ENCODE assay signal across 25 mouse cellular contexts in genomic region chr19:31040948-31041847, GRCm38 (mm10). TPM values are rescaled to one million over a fixed set of nuclear protein-coding genes. Genes with fewer than 3 reads are reported as not detected.
A peak's percentile ranks its signal among the peaks of the same experiment; 100 is the strongest.
DNase-seq lines count a peak whose midpoint lies in the region; ATAC-seq and TF ChIP-seq lines count a peak whose summit lies in the region.
"Had no signal": no experiment of that assay in that cellular context is flagged by ENCODE, and none has a peak within 500 bp of the region (broad histone marks: within the 10 kb centered on the region; RNA-seq: fewer than 3 reads in every experiment).

No protein-coding gene starts in this region.

- no peaks in the 10 kb centered on the region for H3K9me3 ChIP-seq in midbrain, embryonic 12.5 days
- no peaks in the 10 kb centered on the region for H3K9me3 ChIP-seq in midbrain, embryonic 14.5 days (ENCODE audit: control insufficient read depth, low read length)
- H3K9me3 ChIP-seq in midbrain, embryonic 15.5 days: no peaks in the 10 kb centered on the region
- no peaks in the 10 kb centered on the region for H3K9me3 ChIP-seq in midbrain, postnatal 0 days (ENCODE audit: low read length)
- no peaks in the 10 kb centered on the region for H3K9me3 ChIP-seq in neural tube, embryonic 15.5 days (replicated peaks)
- H3K9me3 ChIP-seq in forebrain, embryonic 14.5 days (replicated peaks; ENCODE audit: control insufficient read depth, low read length): no peaks in the 10 kb centered on the region
- H3K9me3 ChIP-seq: embryonic facial prominence, embryonic 13.5 days; embryonic facial prominence, embryonic 15.5 days; forebrain, embryonic 10.5 days; forebrain, embryonic 12.5 days; forebrain, embryonic 15.5 days had no signal

- peak; percentile 76 for ATAC-seq in midbrain, embryonic 12.5 days (ENCODE audit: low FRiP score, low read depth)
- ATAC-seq in midbrain, embryonic 14.5 days (ENCODE audit: low FRiP score, low TSS enrichment): no peak
- peak; percentile 75 for ATAC-seq in midbrain, embryonic 15.5 days (replicated peaks)
- ATAC-seq in midbrain, postnatal 0 days (ENCODE audit: low FRiP score): no peak
- peak; percentile 55; the same call in 1 of the 2 replicates for ATAC-seq in neural tube, embryonic 15.5 days (ENCODE audit: low FRiP score)
- ATAC-seq in forebrain, embryonic 14.5 days: no peak
- ATAC-seq: forebrain, embryonic 15.5 days had no signal

- no peak overlapping the region for H3K4me3 ChIP-seq in midbrain, embryonic 12.5 days
- H3K4me3 ChIP-seq in midbrain, embryonic 14.5 days (replicated peaks; ENCODE audit: low read depth, low read length): no peak overlapping the region
- H3K4me3 ChIP-seq in midbrain, embryonic 15.5 days: no peak overlapping the region
- no peak overlapping the region for H3K4me3 ChIP-seq in midbrain, postnatal 0 days (ENCODE audit: low read depth, low read length)
- H3K4me3 ChIP-seq in neural tube, embryonic 15.5 days (replicated peaks): no peak overlapping the region
- no peak overlapping the region for H3K4me3 ChIP-seq in forebrain, embryonic 14.5 days (ENCODE audit: low read depth, low read length)
- H3K4me3 ChIP-seq: embryonic facial prominence, embryonic 13.5 days; embryonic facial prominence, embryonic 15.5 days; erythroblast, embryonic 14.5 days; forebrain, embryonic 10.5 days; forebrain, embryonic 12.5 days; forebrain, embryonic 15.5 days had no signal

- peak overlapping the region; percentile 24; the same call in 1 of the 2 replicates for H3K9ac ChIP-seq in midbrain, embryonic 12.5 days (replicated peaks)
- H3K9ac ChIP-seq in midbrain, embryonic 14.5 days (replicated peaks; ENCODE audit: low read length): no peak overlapping the region
- no peak overlapping the region for H3K9ac ChIP-seq in midbrain, embryonic 15.5 days
- H3K9ac ChIP-seq in midbrain, postnatal 0 days (replicated peaks; ENCODE audit: low read length, poor library complexity, severe bottlenecking): no peak overlapping the region
- no peak overlapping the region for H3K9ac ChIP-seq in neural tube, embryonic 15.5 days (replicated peaks)
- no peak overlapping the region for H3K9ac ChIP-seq in forebrain, embryonic 14.5 days (ENCODE audit: low read length)
- H3K9ac ChIP-seq: embryonic facial prominence, embryonic 13.5 days; embryonic facial prominence, embryonic 15.5 days; forebrain, embryonic 12.5 days; forebrain, embryonic 15.5 days had no signal

- no peak overlapping the region for H3K27ac ChIP-seq in midbrain, embryonic 12.5 days (replicated peaks)
- no peak overlapping the region for H3K27ac ChIP-seq in midbrain, embryonic 14.5 days (replicated peaks; ENCODE audit: low read depth, low read length)
- H3K27ac ChIP-seq in midbrain, embryonic 15.5 days: no peak overlapping the region
- no peak overlapping the region for H3K27ac ChIP-seq in midbrain, postnatal 0 days (ENCODE audit: low read depth, low read length)
- H3K27ac ChIP-seq in neural tube, embryonic 15.5 days (replicated peaks): 0 out of 2 replicates have a peak overlapping the region, but pooled peaks have one; percentile 33
- no peak overlapping the region for H3K27ac ChIP-seq in forebrain, embryonic 14.5 days (ENCODE audit: low read depth, low read length)
- H3K27ac ChIP-seq: embryonic facial prominence, embryonic 13.5 days; embryonic facial prominence, embryonic 15.5 days; forebrain, embryonic 10.5 days; forebrain, embryonic 12.5 days; forebrain, embryonic 15.5 days had no signal

- WGBS in midbrain, embryonic 12.5 days: 56% methylated on average over 2 of the region's 2 CpGs
- whole genome bisulfite sequencing in midbrain, embryonic 14.5 days: 53% methylated on average over 2 of the region's 2 CpGs
- WGBS in midbrain, embryonic 15.5 days: 52% methylated on average over 2 of the region's 2 CpGs
- WGBS in midbrain, postnatal 0 days: 70% methylated on average over 2 of the region's 2 CpGs
- 75% methylated on average over 2 of the region's 2 CpGs for WGBS in neural tube, embryonic 15.5 days
- 54% methylated on average over 2 of the region's 2 CpGs for WGBS in forebrain, embryonic 14.5 days

- H3K36me3 ChIP-seq in midbrain, embryonic 12.5 days: no peaks in the 10 kb centered on the region
- no peaks in the 10 kb centered on the region for H3K36me3 ChIP-seq in midbrain, embryonic 14.5 days (ENCODE audit: control insufficient read depth, insufficient read depth, low read length)
- no peaks in the 10 kb centered on the region for H3K36me3 ChIP-seq in midbrain, embryonic 15.5 days (replicated peaks)
- H3K36me3 ChIP-seq in midbrain, postnatal 0 days (ENCODE audit: insufficient read depth, low read length): no peaks in the 10 kb centered on the region
- no peaks in the 10 kb centered on the region for H3K36me3 ChIP-seq in neural tube, embryonic 15.5 days
- no peaks in the 10 kb centered on the region for H3K36me3 ChIP-seq in forebrain, embryonic 14.5 days (ENCODE audit: control insufficient read depth, insufficient read depth, low read length)
- H3K36me3 ChIP-seq: embryonic facial prominence, embryonic 13.5 days; embryonic facial prominence, embryonic 15.5 days; forebrain, embryonic 10.5 days; forebrain, embryonic 12.5 days; forebrain, embryonic 15.5 days had no signal

- H3K4me1 ChIP-seq in midbrain, embryonic 12.5 days: peaks cover 7% of the 10 kb centered on the region; the same call in 1 of the 2 replicates
- H3K4me1 ChIP-seq in midbrain, embryonic 14.5 days (ENCODE audit: control insufficient read depth, insufficient read depth, low read length): no peaks in the 10 kb centered on the region
- H3K4me1 ChIP-seq in midbrain, embryonic 15.5 days: no peaks in the 10 kb centered on the region
- H3K4me1 ChIP-seq in midbrain, postnatal 0 days (ENCODE audit: insufficient read depth, low read length): no peaks in the 10 kb centered on the region
- no peaks in the 10 kb centered on the region for H3K4me1 ChIP-seq in neural tube, embryonic 15.5 days
- H3K4me1 ChIP-seq in forebrain, embryonic 14.5 days (ENCODE audit: control insufficient read depth, insufficient read depth, low read length): no peaks in the 10 kb centered on the region
- H3K4me1 ChIP-seq: embryonic facial prominence, embryonic 13.5 days; embryonic facial prominence, embryonic 15.5 days; forebrain, embryonic 15.5 days had no signal

- TF ChIP-seq CTCF in midbrain, postnatal 0 days (IDR thresholded peaks at IDR 0.05): no peak

- no peaks in the 10 kb centered on the region for H3K27me3 ChIP-seq in midbrain, embryonic 12.5 days
- no peaks in the 10 kb centered on the region for H3K27me3 ChIP-seq in midbrain, embryonic 14.5 days (ENCODE audit: control insufficient read depth, insufficient read depth, low read length)
- H3K27me3 ChIP-seq in midbrain, embryonic 15.5 days (replicated peaks): no peaks in the 10 kb centered on the region
- H3K27me3 ChIP-seq in midbrain, postnatal 0 days (ENCODE audit: insufficient read depth, low read length): no peaks in the 10 kb centered on the region
- no peaks in the 10 kb centered on the region for H3K27me3 ChIP-seq in neural tube, embryonic 15.5 days (replicated peaks)
- no peaks in the 10 kb centered on the region for H3K27me3 ChIP-seq in forebrain, embryonic 14.5 days (replicated peaks; ENCODE audit: control insufficient read depth, insufficient read depth, low read length)
- H3K27me3 ChIP-seq: embryonic facial prominence, embryonic 13.5 days; embryonic facial prominence, embryonic 15.5 days; forebrain, embryonic 12.5 days; forebrain, embryonic 15.5 days had no signal

- no peak for DNase-seq in midbrain, embryonic 14.5 days
- DNase-seq in midbrain, postnatal 0 days (ENCODE audit: low spot score): no peak
- peak; percentile 43 for DNase-seq in retina, postnatal 1 day
- no peak for DNase-seq in retina, embryonic 14.5 days (ENCODE audit: low spot score)
- DNase-seq in forebrain, embryonic 14.5 days (ENCODE audit: low spot score): no peak
- DNase-seq: adrenal gland, adult 2 months; adrenal gland, postnatal 10 days; adrenal gland, postnatal 25 days; cerebellum, adult 11 months; cerebellum, adult 18-20 months; cerebellum, adult 8-10 months; cerebellum, adult 9-11 months; cerebellum, postnatal 14 days; cerebellum, postnatal 36 days; embryo, embryonic 11 days had no signal

- no peak overlapping the region for H3K4me2 ChIP-seq in midbrain, embryonic 12.5 days (replicated peaks)
- no peak overlapping the region for H3K4me2 ChIP-seq in midbrain, embryonic 14.5 days (ENCODE audit: low read length)
- H3K4me2 ChIP-seq in midbrain, embryonic 15.5 days: no peak overlapping the region
- H3K4me2 ChIP-seq in midbrain, postnatal 0 days (ENCODE audit: low read depth, low read length, poor library complexity, severe bottlenecking): no peak overlapping the region
- no peak overlapping the region for H3K4me2 ChIP-seq in neural tube, embryonic 15.5 days
- H3K4me2 ChIP-seq in forebrain, embryonic 14.5 days (ENCODE audit: low read length): no peak overlapping the region
- H3K4me2 ChIP-seq: embryonic facial prominence, embryonic 13.5 days; embryonic facial prominence, embryonic 15.5 days; forebrain, embryonic 12.5 days; forebrain, embryonic 15.5 days had no signal

RNA-seq across cellular contexts. Expression of gene Cstf2t, which starts 41.4 kb away (rescaled TPM):
- polyA plus RNA-seq in midbrain, embryonic 12.5 days (2016; fragmentation: Nextera tagmentation; extraction: Ambion mirVana): 83.8 and 91.4 TPM in 2 replicates
- polyA plus RNA-seq in midbrain, embryonic 14.5 days (2014; fragmentation: Nextera tagmentation; extraction: Ambion mirVana): 63.0 and 66.5 TPM in 2 replicates
- 82.3 and 82.8 TPM in 2 replicates for polyA plus RNA-seq in midbrain, embryonic 15.5 days (2015; fragmentation: Nextera tagmentation; extraction: Ambion mirVana)
- 78.5 and 81.3 TPM in 2 replicates for total RNA-seq in midbrain, postnatal 0 days (2014; rRNA removed)
- 54.4 and 59.2 TPM in 2 replicates for polyA plus RNA-seq in midbrain, postnatal 0 days (2015; fragmentation: Nextera tagmentation; extraction: Ambion mirVana)
- polyA plus RNA-seq in neural tube, embryonic 15.5 days (2015; fragmentation: Nextera tagmentation; extraction: Ambion mirVana): 65.4 and 72.7 TPM in 2 replicates
- polyA plus RNA-seq in forebrain, embryonic 14.5 days (2014; fragmentation: Nextera tagmentation; extraction: Ambion mirVana): 54.7 and 56.6 TPM in 2 replicates
- total RNA-seq: MEL had no signal

Comparison
In these comparisons a context has a peak if more than half of its experiments do, and no peak if none do; other contexts are left out.
1. ATAC-seq: peak in midbrain, embryonic 12.5 days (single experiment), midbrain, embryonic 15.5 days (single experiment) and neural tube, embryonic 15.5 days (single experiment); none in midbrain, embryonic 14.5 days (single experiment), midbrain, postnatal 0 days (single experiment) and forebrain, embryonic 14.5 days (single experiment).